Mouse (Mus musculus) myocyte (in vitro differentiated cells): Measurements from ENCODE around the gene Robo2.

Experiments used
- MYOG ChIP-seq, 3 experiments: IDR thresholded peaks; one replicate each; pipeline ENCODE4 v1.6.1; 2011; ENCODE audit warnings: control low read depth in 2 of 3, low read depth in 2 of 3, mild to moderate bottlenecking in 2 of 3; ENCODE audit not compliant: insufficient read length in 2 of 3, control insufficient read depth in 1 of 3, insufficient read depth in 1 of 3
- SRF ChIP-seq: IDR thresholded peaks from one replicate; pipeline ENCODE4 v1.6.1; 2011; ENCODE audit warnings: low read depth; ENCODE audit not compliant: control insufficient read depth, insufficient read length
- TCF12 ChIP-seq: IDR thresholded peaks from one replicate; pipeline ENCODE4 v1.6.1; 2011; ENCODE audit warnings: mild to moderate bottlenecking, control low read depth; ENCODE audit not compliant: poor library complexity, insufficient read depth, severe bottlenecking

- TF ChIP-seq MYOG (IDR thresholded peaks at IDR 0.05; ENCODE audit: control insufficient read depth in 1 of 3, insufficient read depth in 1 of 3, insufficient read length in 2 of 3, low read depth in 2 of 3) (no peak), TCF12 (no peak), SRF (no peak)
These were observed 298.5 kb downstream of the Robo2 start for GRCm38 (mm10) chr16:74113155-74113554.
